Mouse (Mus musculus): ENCODE measurements around the gene Gm18596.
A peak's percentile ranks its signal among the peaks of the same experiment; 100 is the strongest.
"Not testable (repeated sequence)": the region's sequence is repeated elsewhere in the genome, so short reads cannot be mapped to it uniquely, and the experiment has no call there.

The Gm18596 gene

GRCm38 (mm10) chr10:77713734-77714133 is 28.7 kb downstream of the Gm18596 start:
- DNase-seq (ENCODE audit: low read depth, low spot score) = no peak

GRCm38 (mm10) chr10:77711157-77711556 is 31.3 kb downstream of the Gm18596 start, which contains the start of gene Gm10024:
Gene Gm10024, plus strand, starts transcription at chr10:77711457.
- DNase-seq (ENCODE audit: low read depth, low spot score) = not testable (repeated sequence)

GRCm38 (mm10) chr10:77709831-77710230 is 32.6 kb downstream of the Gm18596 start:
- peak; percentile 27 for DNase-seq (ENCODE audit: low read depth, low spot score)

GRCm38 (mm10) chr10:77706326-77706725 is 36.1 kb downstream of the Gm18596 start, which contains the start of gene Gm10272:
Gene Gm10272, plus strand, starts transcription at chr10:77706626.
- no peak for DNase-seq (ENCODE audit: low read depth, low spot score)

GRCm38 (mm10) chr10:77697133-77697532 is 45.3 kb downstream of the Gm18596 start, which contains the start of gene Gm9508:
Gene Gm9508, minus strand, starts transcription at chr10:77697233.
- peak; percentile 4 for DNase-seq (ENCODE audit: low read depth, low spot score)

All from 3T3-L1 (cell line).